Mouse (Mus musculus) kidney, embryonic 16.5 days (tissue): ENCODE results near the gene Rpl4. TPM values are rescaled to one million over a fixed set of nuclear protein-coding genes. Genes with fewer than 3 reads are reported as not detected.

ENCODE experiments used
- microRNA-seq: library from miRNA; unstranded; fragments of <30 nt; microRNA quantifications from one replicate; pipeline ENCODE4, GENCODE M21; 2016
- polyA plus RNA-seq: library from polyadenylated mRNA; unstranded; fragments of >200 nt; fragmentation: Nextera tagmentation; extraction: Ambion mirVana; gene quantifications from 2 replicates; pipeline ENCODE4 v1.2.1, GENCODE M21; 2015

The Rpl4 gene
- polyA plus RNA-seq, 1 experiment from 2014 or later: 1,181 TPM

Small RNA genes within 50 kb of the gene (microRNA-seq; reads per million reads assigned to microRNA genes)
- gene Gm24106: not detected

Other genes starting within 250 kb of the Rpl4 start
- gene Smad6, start 151.3 kb upstream of the Rpl4 start, polyA plus RNA-seq: 8.1 and 8.4 TPM in 2 replicates
- 0.07 and 0.24 TPM in 2 replicates for gene Lctl, start 56.2 kb upstream of the Rpl4 start, polyA plus RNA-seq
- 26.8 and 32.1 TPM in 2 replicates for gene Zwilch, start 271 bp upstream of the Rpl4 start, polyA plus RNA-seq
- 31.9 and 37.3 TPM in 2 replicates for gene Snapc5, start 5.9 kb downstream of the Rpl4 start, polyA plus RNA-seq
- 2.4 and 4.5 TPM in 2 replicates for gene Uchl4, start 61.8 kb downstream of the Rpl4 start, polyA plus RNA-seq
- gene Map2k1, start 80.3 kb downstream of the Rpl4 start, polyA plus RNA-seq: 89.0 and 92.2 TPM in 2 replicates
- gene Tipin, start 108.2 kb downstream of the Rpl4 start, polyA plus RNA-seq: 201 and 208 TPM in 2 replicates
- gene Dis3l, start 167.9 kb downstream of the Rpl4 start, polyA plus RNA-seq: 23.9 and 25.9 TPM in 2 replicates
- 4.7 and 4.9 TPM in 2 replicates for gene Megf11, start 212.3 kb downstream of the Rpl4 start, polyA plus RNA-seq